Mouse (Mus musculus): ENCODE results near the gene Slc41a1.

DNA sequence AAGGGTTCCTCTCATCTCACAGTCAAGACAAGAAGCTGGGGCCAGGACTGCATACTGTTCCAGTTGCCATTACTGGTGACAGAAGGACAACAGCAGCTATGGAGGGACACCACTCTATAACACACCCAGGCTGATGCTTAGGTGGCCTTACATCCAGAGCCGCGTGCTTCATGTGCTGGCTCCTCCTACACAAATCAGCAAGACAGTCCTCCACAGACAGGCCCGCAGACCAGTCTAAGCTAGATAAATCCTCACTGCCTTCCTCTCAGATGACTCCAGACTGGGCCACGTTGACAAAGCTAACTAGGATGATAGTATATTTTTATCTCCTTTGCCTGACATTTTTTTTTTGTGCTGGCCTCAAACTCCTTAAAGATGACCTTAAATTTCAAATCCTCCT is 34.5 kb downstream of the Slc41a1 start:
- TF ChIP-seq CTCF (IDR thresholded peaks at IDR 0.05; ENCODE audit: low read depth) (no peak), EP300 (IDR thresholded peaks at IDR 0.05; ENCODE audit: low read depth) (no peak)

Data from liver, embryonic 14.5 days (tissue).